Mouse (Mus musculus) testis, adult 2 months (tissue): ENCODE data around the gene Tagln2.

Source experiments
- CTCF ChIP-seq: fragments of 200-500 bp; IDR thresholded peaks from 2 replicates; pipeline ENCODE4 v1.5.1; 2012; ENCODE audit warnings: low read depth, mild to moderate bottlenecking, inconsistent platforms, low read length, moderate library complexity; ENCODE audit not compliant: control insufficient read depth, insufficient read depth, insufficient replicate concordance
- POLR2A ChIP-seq: fragments of 200-500 bp; IDR thresholded peaks from 2 replicates; pipeline ENCODE4 v1.6.1; 2012; ENCODE audit warnings: low read depth, mild to moderate bottlenecking, inconsistent platforms, low read length, moderate library complexity; ENCODE audit not compliant: control insufficient read depth

DNA sequence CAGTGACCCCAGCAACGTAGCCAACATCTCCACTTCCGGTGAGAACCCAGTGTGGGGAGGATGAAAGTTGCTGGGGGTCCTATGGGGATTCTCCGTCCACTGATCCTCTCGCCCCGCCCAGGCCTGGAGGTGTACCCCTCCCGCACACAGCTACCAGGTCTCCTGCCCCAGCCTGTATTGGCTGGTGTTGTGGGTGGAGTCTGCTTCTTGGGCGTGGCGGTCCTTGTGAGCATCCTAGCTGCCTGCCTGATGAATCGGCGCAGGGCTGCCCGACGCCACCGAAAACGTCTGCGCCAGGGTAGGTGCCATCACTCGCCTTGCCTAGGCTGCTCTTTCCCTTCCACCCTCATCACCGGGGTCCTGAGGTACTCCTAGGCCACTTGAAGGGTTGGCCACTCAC, 3.8 kb upstream of the Tagln2 start:
- TF ChIP-seq POLR2A (no peak), CTCF (no peak)
